Mouse (Mus musculus) CD4-positive helper T cell, adult 2 months (primary cell): ENCODE measurements at regions not wholly inside any gene's neighbourhood (a gene's known extent, or its start where the extent isn't known, plus 50 kb on each side); places are given as distances from the start of the nearest gene placed in this dataset.

Experiments used
- DNase-seq: peaks from one replicate; pipeline ENCODE4 v3.0.0-alpha.2; 2012; ENCODE audit warnings: low read depth, missing footprints, low spot score

GRCm38 (mm10) chr14:102403397-102404115 lies 578.9 kb downstream of the Kctd12 start:
- no peak for DNase-seq

GRCm38 (mm10) chr14:102402061-102402689 lies 580.3 kb downstream of the Kctd12 start:
- DNase-seq = no peak

- no peak for DNase-seq
Observed at GRCm38 (mm10) chr14:102396036-102396734, 586.3 kb downstream of the Kctd12 start.

GRCm38 (mm10) chr14:102392351-102392750 lies 590.1 kb downstream of the Kctd12 start:
- no peak for DNase-seq

GRCm38 (mm10) chr14:102372994-102373567 lies 609.4 kb downstream of the Kctd12 start:
- no peak for DNase-seq

GRCm38 (mm10) chr14:102361589-102361988 lies 620.8 kb downstream of the Kctd12 start:
- DNase-seq = no peak

GRCm38 (mm10) chr14:102329409-102329808 lies 599.7 kb downstream of the Lmo7 start:
- DNase-seq = no peak

- DNase-seq = no peak
Observed at GRCm38 (mm10) chr14:102306332-102306731, 576.6 kb downstream of the Lmo7 start.

GRCm38 (mm10) chr14:102302826-102303225 lies 573.1 kb downstream of the Lmo7 start:
- DNase-seq = no peak

- no peak for DNase-seq
Observed at GRCm38 (mm10) chr14:102300251-102300650, 570.5 kb downstream of the Lmo7 start.

- no peak for DNase-seq
Observed at GRCm38 (mm10) chr14:102291361-102291760, 561.6 kb downstream of the Lmo7 start.

- no peak for DNase-seq
Observed at GRCm38 (mm10) chr14:102250076-102250475, 520.3 kb downstream of the Lmo7 start.

GRCm38 (mm10) chr14:102248581-102248980 lies 518.8 kb downstream of the Lmo7 start:
- no peak for DNase-seq

- DNase-seq = no peak
Observed at GRCm38 (mm10) chr14:102248023-102248422, 518.3 kb downstream of the Lmo7 start.

- DNase-seq = no peak
Observed at GRCm38 (mm10) chr14:102243806-102244536, 514.2 kb downstream of the Lmo7 start.

- no peak for DNase-seq
Observed at GRCm38 (mm10) chr14:102216581-102217368, 487.0 kb downstream of the Lmo7 start.

GRCm38 (mm10) chr14:102215267-102215964 lies 485.7 kb downstream of the Lmo7 start:
- no peak for DNase-seq

GRCm38 (mm10) chr14:102212079-102212478 lies 482.3 kb downstream of the Lmo7 start:
- no peak for DNase-seq

- no peak for DNase-seq
Observed at GRCm38 (mm10) chr14:102204881-102205671, 475.3 kb downstream of the Lmo7 start.
